Mouse (Mus musculus): ENCODE data around the gene Nlk. TPM values are rescaled to one million over a fixed set of nuclear protein-coding genes. Genes with fewer than 3 reads are reported as not detected.

The Nlk gene
- polyA plus RNA-seq, 1 experiment = 5.0 TPM

DNA sequence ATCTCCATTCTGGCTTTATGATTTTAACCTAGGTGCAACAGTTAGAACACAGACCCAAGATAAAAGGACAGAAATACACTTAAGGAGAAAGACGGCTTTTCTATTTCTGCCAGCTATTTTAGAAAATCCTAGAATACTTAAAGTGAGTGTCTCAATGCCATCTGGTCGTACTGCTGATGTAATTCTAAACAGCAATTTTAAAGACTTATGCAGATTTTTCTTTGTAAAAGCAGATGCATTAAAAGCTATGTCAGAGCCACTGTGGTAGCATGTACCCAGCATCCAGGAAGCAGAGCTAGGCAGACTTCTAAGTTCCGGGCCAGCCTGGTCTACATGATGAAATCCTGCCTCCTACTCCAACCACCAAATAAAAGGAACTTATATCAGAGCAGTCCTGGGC lies 56.1 kb downstream of the Nlk start:
- no peaks in the 10 kb centered on the region for H3K27me3 ChIP-seq (ENCODE audit: control insufficient read depth, insufficient read depth, insufficient read length)
- H3K79me2 ChIP-seq (ENCODE audit: control insufficient read depth, insufficient read depth) = no peaks in the 10 kb centered on the region
- H3K36me3 ChIP-seq (ENCODE audit: control insufficient read depth, insufficient read depth) = peaks cover 10% of the 10 kb centered on the region
- H3K4me3 ChIP-seq = no peak overlapping the region
- no peak overlapping the region for H3K4me2 ChIP-seq (ENCODE audit: low read depth)
- H3ac ChIP-seq (ENCODE audit: control insufficient read depth, insufficient read length) = no peak overlapping the region
- TF ChIP-seq TCF12 (IDR thresholded peaks at IDR 0.05; ENCODE audit: insufficient read depth, poor library complexity, severe bottlenecking) (no peak), MAX (IDR thresholded peaks at IDR 0.05; ENCODE audit: low read depth) (no peak), TCF3 (IDR thresholded peaks at IDR 0.05; ENCODE audit: insufficient read length, low read depth) (no peak), CEBPB (IDR thresholded peaks at IDR 0.05; ENCODE audit: insufficient read depth, poor library complexity, severe bottlenecking) (no peak), E2F4 (IDR thresholded peaks at IDR 0.05; ENCODE audit: insufficient read depth) (no peak), MYOD1 (IDR thresholded peaks at IDR 0.05; ENCODE audit: control insufficient read depth in 1 of 3, insufficient read length in 2 of 3, low read depth in 2 of 3) (no peak)

DNA sequence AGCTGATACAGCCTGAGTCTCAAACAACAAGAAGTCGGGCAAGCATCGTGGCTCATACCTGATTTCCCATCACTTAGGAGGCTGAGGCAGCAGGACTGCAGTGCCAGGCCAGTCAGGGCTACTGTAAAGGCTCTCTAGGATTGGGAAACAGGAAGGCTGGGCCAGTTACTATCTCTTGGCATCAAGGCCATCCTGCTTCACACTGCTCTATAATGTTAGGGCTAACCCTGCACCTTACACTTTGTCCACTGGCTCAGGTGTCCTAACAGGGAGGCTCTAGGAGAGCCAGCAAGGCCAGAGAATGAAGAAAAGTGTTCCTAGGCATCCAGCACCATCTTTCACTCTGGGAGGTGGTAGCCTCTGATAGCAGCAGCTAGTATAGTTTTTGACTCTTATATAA lies 64.4 kb downstream of the Nlk start:
- TF ChIP-seq E2F4 (IDR thresholded peaks at IDR 0.05; ENCODE audit: insufficient read depth) = no peak
- no peak for TF ChIP-seq POLR2A (IDR thresholded peaks at IDR 0.05; ENCODE audit: insufficient read length, low read depth)
- TF ChIP-seq CEBPB (IDR thresholded peaks at IDR 0.05; ENCODE audit: insufficient read depth, poor library complexity, severe bottlenecking) = no peak
- H3K27me3 ChIP-seq (ENCODE audit: control insufficient read depth, insufficient read depth, insufficient read length) = no peaks in the 10 kb centered on the region
- no peak overlapping the region for H3K4me3 ChIP-seq
- no peaks in the 10 kb centered on the region for H3K79me2 ChIP-seq (ENCODE audit: control insufficient read depth, insufficient read depth)
- peaks cover 10% of the 10 kb centered on the region for H3K36me3 ChIP-seq (ENCODE audit: control insufficient read depth, insufficient read depth)
- H3ac ChIP-seq (ENCODE audit: control insufficient read depth, insufficient read length) = no peak overlapping the region
- no peak overlapping the region for H3K4me2 ChIP-seq (ENCODE audit: low read depth)

DNA sequence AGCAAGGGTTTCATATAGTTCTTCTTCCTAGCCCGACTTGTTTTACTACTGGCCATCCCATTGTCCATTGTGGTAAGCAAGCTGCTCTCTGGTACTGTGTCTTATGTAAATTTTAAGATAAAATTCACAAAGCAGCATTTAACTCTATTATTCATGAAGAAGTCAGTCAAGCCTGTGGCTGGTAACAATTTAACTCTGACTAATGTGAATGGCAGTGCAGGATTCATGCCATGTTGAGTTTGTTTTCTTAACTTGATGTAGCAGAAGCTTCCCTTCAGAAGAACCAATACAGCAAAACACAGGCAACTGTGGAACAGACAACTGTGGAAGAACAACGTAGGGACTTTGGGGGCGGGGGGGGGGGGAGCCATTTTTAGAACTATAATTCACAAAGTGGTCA lies 68.3 kb downstream of the Nlk start:
- Histone ChIP-seq H3K27me3 (ENCODE audit: control insufficient read depth, insufficient read depth, insufficient read length) (no peaks in the 10 kb centered on the region), H3ac (ENCODE audit: control insufficient read depth, insufficient read length) (no peak overlapping the region), H3K4me3 (no peak overlapping the region), H3K4me2 (ENCODE audit: low read depth) (no peak overlapping the region), H3K36me3 (ENCODE audit: control insufficient read depth, insufficient read depth) (peaks cover 12% of the 10 kb centered on the region), H3K79me2 (ENCODE audit: control insufficient read depth, insufficient read depth) (no peaks in the 10 kb centered on the region)
- TF ChIP-seq SRF (IDR thresholded peaks at IDR 0.05; ENCODE audit: control insufficient read depth, insufficient read length, low read depth) = no peak
- TF ChIP-seq MYOG (IDR thresholded peaks at IDR 0.05; ENCODE audit: control insufficient read depth in 1 of 3, insufficient read depth in 1 of 3, insufficient read length in 2 of 3, low read depth in 2 of 3) = no peak
- TF ChIP-seq MAX (IDR thresholded peaks at IDR 0.05; ENCODE audit: low read depth) = no peak
- TF ChIP-seq POLR2A (IDR thresholded peaks at IDR 0.05; ENCODE audit: insufficient read length, low read depth) = no peak
- TF ChIP-seq USF1 (IDR thresholded peaks at IDR 0.05; ENCODE audit: low read depth) = no peak
- no peak for TF ChIP-seq CEBPB (IDR thresholded peaks at IDR 0.05; ENCODE audit: insufficient read depth, poor library complexity, severe bottlenecking)
- TF ChIP-seq TCF3 (IDR thresholded peaks at IDR 0.05; ENCODE audit: insufficient read length, low read depth) = no peak
- TF ChIP-seq E2F4 (IDR thresholded peaks at IDR 0.05; ENCODE audit: insufficient read depth) = no peak
- no peak for TF ChIP-seq TCF12 (IDR thresholded peaks at IDR 0.05; ENCODE audit: insufficient read depth, poor library complexity, severe bottlenecking)
- TF ChIP-seq REST (IDR thresholded peaks at IDR 0.05; ENCODE audit: insufficient read depth, insufficient read length) = no peak
- TF ChIP-seq POLR2AphosphoS2 (IDR thresholded peaks at IDR 0.05; ENCODE audit: insufficient read length, low read depth) = no peak
- no peak for TF ChIP-seq MYOD1 (IDR thresholded peaks at IDR 0.05; ENCODE audit: control insufficient read depth in 1 of 3, insufficient read length in 2 of 3, low read depth in 2 of 3)

DNA sequence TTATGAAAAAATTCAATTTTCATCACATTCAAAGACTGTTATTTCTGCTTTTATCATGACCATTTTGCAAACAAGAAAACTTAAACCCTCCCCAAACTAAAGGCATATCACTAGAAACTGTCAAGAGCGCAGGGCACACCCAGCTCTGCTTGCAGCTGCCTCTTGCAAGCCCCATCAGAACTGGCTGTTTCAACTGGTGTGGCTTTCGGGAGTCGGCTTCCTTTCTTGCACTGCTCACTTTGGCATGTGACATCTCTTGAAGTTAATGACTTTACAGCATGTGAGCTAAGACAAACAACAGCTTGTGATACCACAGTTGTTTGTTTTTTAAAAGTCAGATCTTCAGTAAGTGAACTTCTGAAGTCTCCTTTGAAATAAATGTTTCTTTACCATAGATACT lies 72.8 kb downstream of the Nlk start:
- Histone ChIP-seq H3K79me2 (ENCODE audit: control insufficient read depth, insufficient read depth) (no peaks in the 10 kb centered on the region), H3ac (ENCODE audit: control insufficient read depth, insufficient read length) (no peak overlapping the region), H3K4me3 (no peak overlapping the region), H3K36me3 (ENCODE audit: control insufficient read depth, insufficient read depth) (peaks cover 12% of the 10 kb centered on the region), H3K27me3 (ENCODE audit: control insufficient read depth, insufficient read depth, insufficient read length) (no peaks in the 10 kb centered on the region), H3K4me2 (ENCODE audit: low read depth) (no peak overlapping the region)
- peak in 1 of 3 experiments; percentile 62 for TF ChIP-seq MYOG (IDR thresholded peaks at IDR 0.05; ENCODE audit: control insufficient read depth in 1 of 3, insufficient read depth in 1 of 3, insufficient read length in 2 of 3, low read depth in 2 of 3)
- no peak for TF ChIP-seq E2F4 (IDR thresholded peaks at IDR 0.05; ENCODE audit: insufficient read depth)

DNA sequence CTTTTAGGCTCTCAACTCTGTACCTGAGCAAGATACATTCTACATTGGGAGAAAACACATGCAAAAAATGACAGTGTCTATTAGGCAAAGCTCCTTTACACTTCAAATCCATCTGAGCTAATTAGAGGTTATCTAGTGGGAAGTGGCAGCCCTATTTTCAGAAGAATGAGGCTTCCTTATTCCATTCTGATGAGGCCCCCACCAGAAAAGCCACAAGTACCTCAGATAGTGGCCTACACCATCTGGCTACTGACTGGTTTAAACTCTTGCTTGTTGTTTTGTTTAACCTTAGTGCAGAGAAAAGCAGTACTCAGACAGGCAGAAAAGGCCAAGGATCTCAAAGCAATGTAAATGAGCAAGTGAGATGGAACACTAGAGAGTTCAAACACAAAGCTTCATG lies 75.2 kb downstream of the Nlk start:
- H3K4me3 ChIP-seq = no peak overlapping the region
- H3ac ChIP-seq (ENCODE audit: control insufficient read depth, insufficient read length) = no peak overlapping the region
- H3K79me2 ChIP-seq (ENCODE audit: control insufficient read depth, insufficient read depth) = no peaks in the 10 kb centered on the region
- TF ChIP-seq POLR2AphosphoS2 (IDR thresholded peaks at IDR 0.05; ENCODE audit: insufficient read length, low read depth) (no peak), TCF3 (IDR thresholded peaks at IDR 0.05; ENCODE audit: insufficient read length, low read depth) (no peak), USF1 (IDR thresholded peaks at IDR 0.05; ENCODE audit: low read depth) (no peak), REST (IDR thresholded peaks at IDR 0.05; ENCODE audit: insufficient read depth, insufficient read length) (no peak), MAX (IDR thresholded peaks at IDR 0.05; ENCODE audit: low read depth) (no peak), E2F4 (IDR thresholded peaks at IDR 0.05; ENCODE audit: insufficient read depth) (no peak), SRF (IDR thresholded peaks at IDR 0.05; ENCODE audit: control insufficient read depth, insufficient read length, low read depth) (no peak), CEBPB (IDR thresholded peaks at IDR 0.05; ENCODE audit: insufficient read depth, poor library complexity, severe bottlenecking) (no peak), MYOD1 (IDR thresholded peaks at IDR 0.05; ENCODE audit: control insufficient read depth in 1 of 3, insufficient read length in 2 of 3, low read depth in 2 of 3) (no peak), TCF12 (IDR thresholded peaks at IDR 0.05; ENCODE audit: insufficient read depth, poor library complexity, severe bottlenecking) (no peak), POLR2A (IDR thresholded peaks at IDR 0.05; ENCODE audit: insufficient read length, low read depth) (no peak), MYOG (IDR thresholded peaks at IDR 0.05; ENCODE audit: control insufficient read depth in 1 of 3, insufficient read depth in 1 of 3, insufficient read length in 2 of 3, low read depth in 2 of 3) (no peak)
- H3K27me3 ChIP-seq (ENCODE audit: control insufficient read depth, insufficient read depth, insufficient read length) = no peaks in the 10 kb centered on the region
- no peak overlapping the region for H3K4me2 ChIP-seq (ENCODE audit: low read depth)
- H3K36me3 ChIP-seq (ENCODE audit: control insufficient read depth, insufficient read depth) = peaks cover 12% of the 10 kb centered on the region
